Mouse (Mus musculus): ENCODE measurements around the gene Uqcr10.

DNA sequence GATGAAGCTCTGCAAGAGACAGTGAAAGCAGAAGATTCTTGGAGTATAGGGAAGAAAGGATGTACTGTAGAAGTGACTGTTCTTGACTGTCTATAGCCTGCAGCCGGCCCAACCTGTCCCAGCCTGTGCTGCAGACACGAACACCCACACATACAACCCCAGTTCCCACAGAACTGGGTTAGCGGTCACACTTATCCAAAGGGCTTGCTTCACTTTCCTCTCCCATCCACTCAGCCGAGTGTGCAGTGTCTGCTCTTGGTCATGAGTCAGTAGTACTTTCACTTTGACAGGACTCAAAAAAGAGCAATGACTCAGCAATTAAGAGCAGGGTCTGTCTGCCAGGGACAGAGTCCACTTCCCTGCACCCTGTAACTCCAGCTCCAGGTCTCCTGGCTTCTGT lies 42.8 kb downstream of the Uqcr10 start:
- TF ChIP-seq POLR2A (IDR thresholded peaks at IDR 0.05; ENCODE audit: borderline replicate concordance, extremely low read depth, low read depth, low read length) (no peak), CTCF (IDR thresholded peaks at IDR 0.05; ENCODE audit: insufficient read depth, low read length) (no peak)
